Mouse (Mus musculus): Measurements from ENCODE around the gene Iba57.

Gene Iba57

GRCm38 (mm10) chr11:59134373-59134997 lies 29.1 kb downstream of the Iba57 start:
- no peak for DNase-seq (ENCODE audit: low spot score in 2 of 2)

- DNase-seq (ENCODE audit: low spot score in 2 of 2), result no peak
Measured at GRCm38 (mm10) chr11:59132065-59132464, 31.5 kb downstream of the Iba57 start.

- DNase-seq (ENCODE audit: low spot score in 2 of 2), result no peak
Measured at GRCm38 (mm10) chr11:59131348-59131919, 32.1 kb downstream of the Iba57 start.

- DNase-seq (ENCODE audit: low spot score in 2 of 2), result no peak
Measured at GRCm38 (mm10) chr11:59130782-59131181, 32.8 kb downstream of the Iba57 start.

- DNase-seq (ENCODE audit: low spot score in 2 of 2), result no peak
Measured at GRCm38 (mm10) chr11:59105945-59106344, 57.6 kb downstream of the Iba57 start.

All from thymus, postnatal 10 days (tissue).